11 mouse cellular contexts compared by ENCODE assay signal in genomic region chr13:46703138-46703537, GRCm38 (mm10). TPM values are rescaled to one million over a fixed set of nuclear protein-coding genes. Genes with fewer than 3 reads are reported as not detected.
DNase-seq lines count a peak whose midpoint lies in the region; ATAC-seq and TF ChIP-seq lines count a peak whose summit lies in the region.
"Had no signal": no experiment of that assay in that cellular context is flagged by ENCODE, and none has a peak within 500 bp of the region (broad histone marks: within the 10 kb centered on the region; RNA-seq: fewer than 3 reads in every experiment).

No protein-coding gene starts in this region.

- TF ChIP-seq EP300 in liver, postnatal 0 days (IDR thresholded peaks at IDR 0.05; ENCODE audit: low read depth): no peak

- no peak for DNase-seq in forebrain, postnatal 0 days
- no peak for DNase-seq in forebrain, embryonic 10.5 days (ENCODE audit: extremely low spot score, low spot score)
- peak; percentile 41 for DNase-seq in thymus, adult 2 months
- DNase-seq in thymus, adult 18-20 months: no peak
- DNase-seq in liver, postnatal 0 days: no peak
- no peak for DNase-seq in layer of hippocampus, postnatal 25 days (ENCODE audit: extremely low spot score in 1 of 2, low spot score in 1 of 2)

- H3K9ac ChIP-seq in forebrain, postnatal 0 days: no peak overlapping the region
- no peak overlapping the region for H3K9ac ChIP-seq in liver, postnatal 0 days (replicated peaks)
- H3K9ac ChIP-seq in forebrain, embryonic 13.5 days: no peak overlapping the region
- H3K9ac ChIP-seq: embryonic facial prominence, embryonic 12.5 days; midbrain, embryonic 13.5 days had no signal

- peaks cover 20% of the 10 kb centered on the region for H3K36me3 ChIP-seq in forebrain, postnatal 0 days (ENCODE audit: insufficient read depth)
- H3K36me3 ChIP-seq in forebrain, embryonic 10.5 days (replicated peaks): peaks cover 92% of the 10 kb centered on the region
- H3K36me3 ChIP-seq in thymus, adult 2 months (ENCODE audit: control insufficient read depth, insufficient read depth, low read length): peaks cover 41% of the 10 kb centered on the region
- peaks cover 49% of the 10 kb centered on the region for H3K36me3 ChIP-seq in liver, postnatal 0 days (replicated peaks; ENCODE audit: insufficient read depth, low read length)
- H3K36me3 ChIP-seq in forebrain, embryonic 13.5 days (ENCODE audit: poor library complexity, severe bottlenecking): peaks cover 37% of the 10 kb centered on the region

- no peaks in the 10 kb centered on the region for H3K27me3 ChIP-seq in forebrain, postnatal 0 days (ENCODE audit: insufficient read depth, low read length)
- no peaks in the 10 kb centered on the region for H3K27me3 ChIP-seq in forebrain, embryonic 10.5 days (ENCODE audit: poor library complexity, severe bottlenecking)
- no peaks in the 10 kb centered on the region for H3K27me3 ChIP-seq in thymus, adult 2 months (ENCODE audit: control insufficient read depth, insufficient read depth, low read length)
- H3K27me3 ChIP-seq in liver, postnatal 0 days (ENCODE audit: insufficient read depth, low read length): no peaks in the 10 kb centered on the region
- H3K27me3 ChIP-seq in forebrain, embryonic 13.5 days: no peaks in the 10 kb centered on the region
- H3K27me3 ChIP-seq: embryonic facial prominence, embryonic 12.5 days; midbrain, embryonic 13.5 days had no signal

- H3K9me3 ChIP-seq in forebrain, postnatal 0 days (ENCODE audit: low read length): no peaks in the 10 kb centered on the region
- H3K9me3 ChIP-seq in forebrain, embryonic 10.5 days: no peaks in the 10 kb centered on the region
- no peaks in the 10 kb centered on the region for H3K9me3 ChIP-seq in liver, postnatal 0 days (ENCODE audit: low read length)
- H3K9me3 ChIP-seq in forebrain, embryonic 13.5 days (replicated peaks): no peaks in the 10 kb centered on the region
- H3K9me3 ChIP-seq: embryonic facial prominence, embryonic 12.5 days; midbrain, embryonic 13.5 days had no signal

- WGBS in forebrain, postnatal 0 days: 81% methylated on average over 5 of the region's 5 CpGs
- 88% methylated on average over 5 of the region's 5 CpGs for WGBS in forebrain, embryonic 10.5 days
- 89% methylated on average over 5 of the region's 5 CpGs for WGBS in thymus, adult 2 months
- 80% methylated on average over 5 of the region's 5 CpGs for WGBS in liver, postnatal 0 days (ENCODE audit: insufficient replicate concordance)
- WGBS in forebrain, embryonic 13.5 days: 82% methylated on average over 5 of the region's 5 CpGs

- TF ChIP-seq POLR2A in thymus, adult 2 months (IDR thresholded peaks at IDR 0.05; ENCODE audit: control insufficient read depth, extremely low read depth, insufficient read depth, low read length, poor library complexity): no peak

- peak; percentile 35 for TF ChIP-seq CTCF in forebrain, postnatal 0 days (IDR thresholded peaks at IDR 0.05; ENCODE audit: low read depth)
- TF ChIP-seq CTCF in thymus, adult 2 months (IDR thresholded peaks at IDR 0.05; ENCODE audit: borderline replicate concordance, control insufficient read depth, extremely low read depth, insufficient read depth, low read length, poor library complexity): no peak
- TF ChIP-seq CTCF in liver, postnatal 0 days (IDR thresholded peaks at IDR 0.05; ENCODE audit: low read depth): peak; percentile 54

- no peak overlapping the region for H3K4me3 ChIP-seq in forebrain, postnatal 0 days (ENCODE audit: low read depth, low read length)
- H3K4me3 ChIP-seq in forebrain, embryonic 10.5 days: no peak overlapping the region
- no peak overlapping the region for H3K4me3 ChIP-seq in thymus, adult 2 months (ENCODE audit: control insufficient read depth, insufficient read depth, low read length)
- H3K4me3 ChIP-seq in liver, postnatal 0 days (ENCODE audit: low read depth, low read length): no peak overlapping the region
- H3K4me3 ChIP-seq in forebrain, embryonic 13.5 days: no peak overlapping the region
- H3K4me3 ChIP-seq: embryonic facial prominence, embryonic 12.5 days; left cerebral cortex, adult 2 months; midbrain, embryonic 13.5 days had no signal

- H3K4me1 ChIP-seq in forebrain, postnatal 0 days (ENCODE audit: insufficient read depth): no peaks in the 10 kb centered on the region
- no peaks in the 10 kb centered on the region for H3K4me1 ChIP-seq in forebrain, embryonic 10.5 days
- H3K4me1 ChIP-seq in thymus, adult 2 months (replicated peaks; ENCODE audit: control insufficient read depth, insufficient read depth, low read length): no peaks in the 10 kb centered on the region
- no peaks in the 10 kb centered on the region for H3K4me1 ChIP-seq in liver, postnatal 0 days (ENCODE audit: insufficient read depth)
- H3K4me1 ChIP-seq in forebrain, embryonic 13.5 days: no peaks in the 10 kb centered on the region
- H3K4me1 ChIP-seq: embryonic facial prominence, embryonic 12.5 days; midbrain, embryonic 13.5 days had no signal

- H3K4me2 ChIP-seq in forebrain, postnatal 0 days (ENCODE audit: low read depth): no peak overlapping the region
- no peak overlapping the region for H3K4me2 ChIP-seq in liver, postnatal 0 days (ENCODE audit: low read depth, low read length)
- H3K4me2 ChIP-seq in forebrain, embryonic 13.5 days: no peak overlapping the region
- H3K4me2 ChIP-seq: embryonic facial prominence, embryonic 12.5 days; midbrain, embryonic 13.5 days had no signal

- ATAC-seq in forebrain, postnatal 0 days: no peak
- no peak for ATAC-seq in liver, postnatal 0 days
- no peak for ATAC-seq in inflammation-experienced regulatory T-cells, adult 6 months
- ATAC-seq in forebrain, embryonic 13.5 days: no peak
- ATAC-seq: midbrain, embryonic 13.5 days had no signal

- H3K27ac ChIP-seq in forebrain, postnatal 0 days (ENCODE audit: low read depth, low read length): no peak overlapping the region
- no peak overlapping the region for H3K27ac ChIP-seq in forebrain, embryonic 10.5 days
- H3K27ac ChIP-seq in thymus, adult 2 months (ENCODE audit: control insufficient read depth, insufficient read depth, low read length): no peak overlapping the region
- no peak overlapping the region for H3K27ac ChIP-seq in liver, postnatal 0 days (ENCODE audit: low read depth)
- no peak overlapping the region for H3K27ac ChIP-seq in forebrain, embryonic 13.5 days
- H3K27ac ChIP-seq: embryonic facial prominence, embryonic 12.5 days; left cerebral cortex, adult 2 months; midbrain, embryonic 13.5 days had no signal

RNA-seq across cellular contexts. Expression of gene Nup153, which starts 24.6 kb away (rescaled TPM):
- total RNA-seq in forebrain, postnatal 0 days (2014; rRNA removed): 60.6 and 62.4 TPM in 2 replicates
- polyA plus RNA-seq in forebrain, postnatal 0 days (2015; fragmentation: Nextera tagmentation; extraction: Ambion mirVana): 7.3 and 11.5 TPM in 2 replicates
- polyA plus RNA-seq in forebrain, embryonic 10.5 days (2016; fragmentation: Nextera tagmentation; extraction: Ambion mirVana): 35.7 and 37.5 TPM in 2 replicates
- polyA plus RNA-seq in thymus, adult 2 months (2012; rRNA removed): 164 and 182 TPM in 2 replicates
- 6.6 and 8.0 TPM in 2 replicates for polyA plus RNA-seq in liver, postnatal 0 days (2015; fragmentation: Nextera tagmentation; extraction: Ambion mirVana)
- polyA plus RNA-seq in inflammation-experienced regulatory T-cells, adult 6 months (2017; shearing (Covaris generic)): 10 to 100 TPM; 45.4 to 74.4 (median 73.1) TPM
- total RNA-seq in layer of hippocampus, postnatal 25 days (2021): 10 to 100 TPM; 40.9 to 47.2 TPM
- polyA plus RNA-seq in forebrain, embryonic 13.5 days (2015; fragmentation: Nextera tagmentation; extraction: Ambion mirVana): 22.8 and 29.1 TPM in 2 replicates

RNA-seq across cellular contexts. Expression of gene Fam8a1, which starts 33.8 kb away (rescaled TPM):
- total RNA-seq in forebrain, postnatal 0 days (2014; rRNA removed): 63.0 and 73.8 TPM in 2 replicates
- polyA plus RNA-seq in forebrain, postnatal 0 days (2015; fragmentation: Nextera tagmentation; extraction: Ambion mirVana): 13.6 and 18.8 TPM in 2 replicates
- 6.7 and 7.4 TPM in 2 replicates for polyA plus RNA-seq in forebrain, embryonic 10.5 days (2016; fragmentation: Nextera tagmentation; extraction: Ambion mirVana)
- 16.0 and 24.9 TPM in 2 replicates for polyA plus RNA-seq in thymus, adult 2 months (2012; rRNA removed)
- 4.4 TPM in 2 replicates for polyA plus RNA-seq in liver, postnatal 0 days (2015; fragmentation: Nextera tagmentation; extraction: Ambion mirVana)
- polyA plus RNA-seq in inflammation-experienced regulatory T-cells, adult 6 months (2017; shearing (Covaris generic)): 1 to 10 TPM; 5.1 to 9.7 (median 6.2) TPM
- 10 to 100 TPM; 74.0 to 74.1 TPM for total RNA-seq in layer of hippocampus, postnatal 25 days (2021)
- polyA plus RNA-seq in forebrain, embryonic 13.5 days (2015; fragmentation: Nextera tagmentation; extraction: Ambion mirVana): 16.8 and 17.5 TPM in 2 replicates
